Mouse (Mus musculus) forebrain, embryonic 16.5 days (tissue): ENCODE results near the gene Uap1l1. TPM values are rescaled to one million over a fixed set of nuclear protein-coding genes. Genes with fewer than 3 reads are reported as not detected.
"Not testable (repeated sequence)": the region's sequence is repeated elsewhere in the genome, so short reads cannot be mapped to it uniquely, and the experiment has no call there.

ENCODE experiments used
- ATAC-seq: fragments of 200-750 bp; cut with Nextera tagmentation; 2 replicates; pipeline ENCODE4 v1.8.0; 2017; ENCODE audit warnings: mild to moderate bottlenecking, moderate library complexity
- H3K27ac ChIP-seq: fragments of 300-500 bp; sonication (generic); 2 replicates; pipeline ENCODE4 v1.5.1; 2014; ENCODE audit warnings: low read length, control low read depth
- H3K27me3 ChIP-seq: fragments of 300-500 bp; sonication (generic); replicated peaks from 2 replicates; pipeline ENCODE4 v1.6.1; 2014; ENCODE audit warnings: low read length; ENCODE audit not compliant: control insufficient read depth, insufficient read depth
- H3K36me3 ChIP-seq: fragments of 300-500 bp; sonication (generic); 2 replicates; pipeline ENCODE4 v1.6.1; 2014; ENCODE audit not compliant: control insufficient read depth, insufficient read depth
- H3K4me1 ChIP-seq: fragments of 300-500 bp; sonication (generic); replicated peaks from 2 replicates; pipeline ENCODE4 v1.6.1; 2014; ENCODE audit warnings: low read length; ENCODE audit not compliant: control insufficient read depth, insufficient read depth
- H3K4me2 ChIP-seq: fragments of 300-500 bp; sonication (generic); 2 replicates; pipeline ENCODE4 v1.6.1; 2014; ENCODE audit warnings: mild to moderate bottlenecking, low read length, control low read depth
- H3K4me3 ChIP-seq: fragments of 300-500 bp; sonication (generic); replicated peaks from 2 replicates; pipeline ENCODE4 v1.5.1; 2014; ENCODE audit warnings: mild to moderate bottlenecking, low read length, control low read depth
- H3K9ac ChIP-seq: fragments of 300-500 bp; sonication (generic); replicated peaks from 2 replicates; pipeline ENCODE4 v1.6.1; 2014; ENCODE audit warnings: low read depth, low read length, control low read depth
- H3K9me3 ChIP-seq: fragments of 300-500 bp; sonication (generic); 2 replicates; pipeline ENCODE4 v1.6.1; 2016; ENCODE audit warnings: low read length; ENCODE audit not compliant: control insufficient read depth
- WGBS: fragments of 180-500 bp; shearing (Covaris S2); extraction: QIAGEN DNeasy Blood & Tissue Kit; methylation state at CpG from one replicate; pipeline ENCODE4 v1.1.7; 2014; 5-methylcytosine and 5-hydroxymethylcytosine counted together
- polyA plus RNA-seq: library from polyadenylated mRNA; unstranded; fragments of >200 nt; fragmentation: Nextera tagmentation; extraction: Ambion mirVana; gene quantifications from 2 replicates; pipeline ENCODE4 v1.2.1, GENCODE M21; 2015

The Uap1l1 gene
- polyA plus RNA-seq = 3.3 and 7.5 TPM in 2 replicates

DNA sequence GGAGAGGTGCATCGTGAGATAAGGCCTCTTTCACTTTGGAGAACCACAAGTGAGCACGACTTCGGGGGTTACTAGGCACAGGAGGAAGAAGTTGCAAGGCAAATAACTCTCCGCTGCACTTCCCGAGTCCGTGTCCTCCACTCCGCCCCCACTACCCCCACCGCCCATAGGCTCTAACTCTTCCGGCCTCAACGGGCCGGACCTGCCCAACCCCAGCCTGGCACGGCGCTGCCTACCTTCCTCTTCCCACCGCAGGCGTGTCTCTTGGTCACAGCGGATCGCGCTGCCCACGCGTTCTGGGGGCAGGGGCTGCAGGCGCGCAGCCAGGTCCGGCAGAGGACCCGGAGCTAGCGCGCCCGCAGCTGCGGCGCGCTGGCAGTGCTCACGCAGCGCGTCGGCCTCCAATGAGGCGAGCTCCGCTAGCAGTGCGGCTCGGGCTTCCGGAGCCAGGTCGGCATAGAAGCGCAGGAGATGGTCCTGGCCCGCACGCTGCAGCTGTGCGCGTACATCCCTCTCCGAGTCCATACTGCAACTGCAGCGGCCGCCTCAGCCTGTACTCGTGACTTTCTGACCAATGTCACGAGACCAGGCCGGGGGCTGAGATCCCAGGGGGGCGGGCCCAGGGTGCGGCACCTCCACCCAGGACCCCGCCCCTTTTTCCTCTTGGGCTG, at the start of gene Uap1l1:
Uap1l1 (minus strand) TSS at position 592 of the 671 bp plus-strand sequence.
- Histone ChIP-seq H3K27ac (no peak within 1 kb of the TSS), H3K27me3 (peaks cover 21% of the 10 kb centered on the region), H3K9me3 (no peaks in the 10 kb centered on the region), H3K4me3 (peak within 1 kb of the TSS; percentile 61), H3K4me1 (peaks cover 9% of the 10 kb centered on the region), H3K36me3 (no peaks in the 10 kb centered on the region), H3K9ac (peak within 1 kb of the TSS; percentile 67), H3K4me2 (peak within 1 kb of the TSS; percentile 99)
- under 1% methylated on average over 54 of the region's 54 CpGs for WGBS
- peak; percentile 74 for ATAC-seq

- not testable (repeated sequence) for H3K9me3 ChIP-seq, ATAC-seq, H3K9ac ChIP-seq, H3K4me2 ChIP-seq, H3K27ac ChIP-seq, H3K4me1 ChIP-seq, H3K27me3 ChIP-seq, H3K4me3 ChIP-seq, H3K36me3 ChIP-seq
These were observed 48.0 kb upstream of the Uap1l1 start for GRCm38 (mm10) chr2:25413436-25413835.

GRCm38 (mm10) chr2:25408908-25409307, 43.4 kb upstream of the Uap1l1 start:
- 91% methylated on average over 10 of the region's 10 CpGs for WGBS
- no peak overlapping the region for H3K27ac ChIP-seq
- no peaks in the 10 kb centered on the region for H3K9me3 ChIP-seq
- H3K4me1 ChIP-seq = peaks cover 18% of the 10 kb centered on the region
- no peak for ATAC-seq
- no peak overlapping the region for H3K9ac ChIP-seq
- peaks cover 12% of the 10 kb centered on the region; the same call in 1 of the 2 replicates for H3K36me3 ChIP-seq
- H3K27me3 ChIP-seq = no peaks in the 10 kb centered on the region
- H3K4me2 ChIP-seq = no peak overlapping the region
- H3K4me3 ChIP-seq = no peak overlapping the region

- Histone ChIP-seq H3K9ac (peak overlapping the region; percentile 95), H3K36me3 (peaks cover 6% of the 10 kb centered on the region; the same call in 1 of the 2 replicates), H3K4me3 (peak overlapping the region; percentile 89), H3K27ac (no peak overlapping the region), H3K27me3 (peaks cover 9% of the 10 kb centered on the region), H3K9me3 (no peaks in the 10 kb centered on the region), H3K4me2 (peak overlapping the region; percentile 67), H3K4me1 (peaks cover 28% of the 10 kb centered on the region)
- 76% methylated on average over 4 of the region's 4 CpGs for WGBS
- no peak for ATAC-seq
These were observed 38.5 kb upstream of the Uap1l1 start for GRCm38 (mm10) chr2:25403994-25404393.

GRCm38 (mm10) chr2:25402972-25403601, 37.6 kb upstream of the Uap1l1 start:
- Histone ChIP-seq H3K4me3 (peak overlapping the region; percentile 89), H3K27me3 (peaks cover 13% of the 10 kb centered on the region), H3K27ac (peak overlapping the region; percentile 90), H3K36me3 (peaks cover 3% of the 10 kb centered on the region; the same call in 1 of the 2 replicates), H3K9me3 (no peaks in the 10 kb centered on the region), H3K4me1 (peaks cover 28% of the 10 kb centered on the region), H3K9ac (peak overlapping the region; percentile 95), H3K4me2 (peak overlapping the region; percentile 67)
- WGBS = under 1% methylated on average over 50 of the region's 54 CpGs
- peak; percentile 87 for ATAC-seq

- WGBS = under 1% methylated on average over 13 of the region's 13 CpGs
- Histone ChIP-seq H3K4me1 (peaks cover 28% of the 10 kb centered on the region), H3K9ac (peak overlapping the region; percentile 95), H3K4me3 (peak overlapping the region; percentile 89), H3K27me3 (peaks cover 19% of the 10 kb centered on the region), H3K9me3 (no peaks in the 10 kb centered on the region), H3K27ac (peak overlapping the region; percentile 90), H3K36me3 (no peaks in the 10 kb centered on the region), H3K4me2 (peak overlapping the region; percentile 67)
- ATAC-seq = peak; percentile 7
These were observed 37.0 kb upstream of the Uap1l1 start for GRCm38 (mm10) chr2:25402377-25402971.

DNA sequence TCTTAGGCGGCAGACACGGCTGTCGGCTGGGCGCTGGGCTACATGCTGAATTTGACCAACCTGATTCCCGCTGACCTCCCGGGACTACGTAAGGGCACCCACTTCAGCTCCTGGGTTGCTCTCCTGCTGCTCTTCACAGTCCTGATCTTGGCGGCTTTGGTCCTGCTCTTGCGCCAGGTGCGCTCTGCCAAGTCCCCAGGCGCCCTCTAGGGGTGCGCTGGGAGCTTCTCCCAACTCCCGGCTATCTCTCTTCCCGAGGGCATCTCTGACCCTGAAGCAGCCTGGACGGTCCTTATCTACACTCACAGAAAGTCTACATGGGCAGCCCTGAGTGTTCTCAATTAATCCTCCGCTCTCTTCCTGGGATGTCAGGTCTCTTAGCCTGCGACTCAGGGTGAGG, 35.3 kb upstream of the Uap1l1 start:
- no peaks in the 10 kb centered on the region for H3K9me3 ChIP-seq
- H3K36me3 ChIP-seq = no peaks in the 10 kb centered on the region
- no peak for ATAC-seq
- 3% methylated on average over 17 of the region's 17 CpGs for WGBS
- peak overlapping the region; percentile 68 for H3K4me2 ChIP-seq
- peak overlapping the region; percentile 37 for H3K4me3 ChIP-seq
- H3K9ac ChIP-seq = peak overlapping the region; percentile 47
- peaks cover 38% of the 10 kb centered on the region for H3K4me1 ChIP-seq
- H3K27ac ChIP-seq = no peak overlapping the region
- peaks cover 33% of the 10 kb centered on the region for H3K27me3 ChIP-seq

- Histone ChIP-seq H3K4me3 (peak overlapping the region; percentile 37), H3K9ac (peak overlapping the region; percentile 47), H3K9me3 (no peaks in the 10 kb centered on the region), H3K27ac (no peak overlapping the region), H3K36me3 (no peaks in the 10 kb centered on the region), H3K4me2 (peak overlapping the region; percentile 68), H3K27me3 (peaks cover 36% of the 10 kb centered on the region), H3K4me1 (peaks cover 38% of the 10 kb centered on the region)
- WGBS = 25% methylated on average over 16 of the region's 16 CpGs
- ATAC-seq = no peak
These were observed 34.8 kb upstream of the Uap1l1 start for GRCm38 (mm10) chr2:25400291-25400690.

- WGBS = 68% methylated on average over 8 of the region's 8 CpGs
- Histone ChIP-seq H3K36me3 (no peaks in the 10 kb centered on the region), H3K27ac (no peak within 1 kb of the TSS), H3K27me3 (peaks cover 44% of the 10 kb centered on the region), H3K9ac (no peak within 1 kb of the TSS), H3K4me3 (no peak within 1 kb of the TSS), H3K9me3 (no peaks in the 10 kb centered on the region), H3K4me2 (no peak within 1 kb of the TSS), H3K4me1 (peaks cover 29% of the 10 kb centered on the region)
- no peak for ATAC-seq
These were observed 33.6 kb upstream of the Uap1l1 start, which contains the start of gene Npdc1 for GRCm38 (mm10) chr2:25399051-25399450. Gene Npdc1, plus strand, starts transcription at chr2:25399351.
